Mouse (Mus musculus) myocyte (in vitro differentiated cells): ENCODE results near the gene Sipa1l1.

ENCODE experiments used
- E2F4 ChIP-seq: IDR thresholded peaks from one replicate; pipeline ENCODE4 v1.6.1; 2011; ENCODE audit warnings: mild to moderate bottlenecking, control low read depth, moderate library complexity; ENCODE audit not compliant: insufficient read depth
- MAX ChIP-seq: IDR thresholded peaks from one replicate; pipeline ENCODE4 v1.6.1; 2011; ENCODE audit warnings: low read depth, mild to moderate bottlenecking, control low read depth
- MYOD1 ChIP-seq, 3 experiments: IDR thresholded peaks; one replicate each; pipeline ENCODE4 v1.6.1; 2011; ENCODE audit warnings: control low read depth in 2 of 3, low read depth in 2 of 3, mild to moderate bottlenecking in 2 of 3, moderate library complexity in 1 of 3; ENCODE audit not compliant: insufficient read length in 2 of 3, control insufficient read depth in 1 of 3
- POLR2A ChIP-seq: IDR thresholded peaks from one replicate; pipeline ENCODE4 v1.6.1; 2011; ENCODE audit warnings: low read depth, mild to moderate bottlenecking, control low read depth, moderate library complexity; ENCODE audit not compliant: insufficient read length
- POLR2AphosphoS2 ChIP-seq: IDR thresholded peaks from one replicate; pipeline ENCODE4 v1.6.1; 2011; ENCODE audit warnings: low read depth, control low read depth; ENCODE audit not compliant: insufficient read length
- TCF12 ChIP-seq: IDR thresholded peaks from one replicate; pipeline ENCODE4 v1.6.1; 2011; ENCODE audit warnings: mild to moderate bottlenecking, control low read depth; ENCODE audit not compliant: poor library complexity, insufficient read depth, severe bottlenecking
- TCF3 ChIP-seq: IDR thresholded peaks from one replicate; pipeline ENCODE4 v1.6.1; 2011; ENCODE audit warnings: low read depth, control low read depth; ENCODE audit not compliant: insufficient read length

- TF ChIP-seq MYOD1 (IDR thresholded peaks at IDR 0.05; ENCODE audit: control insufficient read depth in 1 of 3, insufficient read length in 2 of 3, low read depth in 2 of 3) (no peak), POLR2AphosphoS2 (no peak), POLR2A (no peak), E2F4 (no peak), TCF3 (no peak), MAX (no peak), TCF12 (no peak)
These were observed 170.2 kb downstream of the Sipa1l1 start for GRCm38 (mm10) chr12:82339221-82339861.
